Mouse (Mus musculus) left cerebral cortex, adult 2 months (tissue): ENCODE measurements around the gene Arhgef9. TPM values are rescaled to one million over a fixed set of nuclear protein-coding genes. Genes with fewer than 3 reads are reported as not detected.

Experiments used
- DNase-seq, 2 experiments: peaks; one replicate each; pipeline ENCODE4 v3.0.0; 2021 to 2022; ENCODE audit warnings: low spot score in 2 of 2, mixed read lengths in 1 of 2; ENCODE audit errors: extremely low spot score in 1 of 2
- H3K27ac ChIP-seq: fragments of 200-600 bp; 2 replicates; pipeline ENCODE4 v1.8.1; 2022
- H3K4me3 ChIP-seq: fragments of 200-600 bp; 2 replicates; pipeline ENCODE4 v1.8.1; 2022
- CTCF ChIP-seq: fragments of 200-600 bp; IDR thresholded peaks from 2 replicates; pipeline ENCODE4 v1.8.1; 2022; ENCODE audit warnings: antibody characterized with exemption, mild to moderate bottlenecking, moderate library complexity
- intact Hi-C: fragments of 180-260 bp; cut with DNase I; formaldehyde crosslinking; loops from one replicate; pipeline ENCODE4 v1.15.1; 2025
- long read RNA-seq, 2 experiments: library from polyadenylated mRNA; stranded (forward); transcript quantifications; one replicate each; pipeline ENCODE4 v2.0.0; 2021; ENCODE audit warnings: borderline mapping rate in 2 of 2
- total RNA-seq, 2 experiments: library from RNA; stranded (reverse); gene quantifications; 2 replicates each; pipeline ENCODE4 v1.2.3; 2021

The Arhgef9 gene
- total RNA-seq = 100 to 1,000 TPM; 295 to 298 TPM
- long read RNA-seq, experiment 1, full-length matches to known transcripts = 41 of 97 reads
- long read RNA-seq, experiment 1, partial matches to known transcripts = 18 of 97 reads
- long read RNA-seq, experiment 1, other reads (novel, unspliced or antisense) = 38 of 97 reads
- long read RNA-seq, experiment 2, full-length matches to known transcripts = 27 of 74 reads
- long read RNA-seq, experiment 2, partial matches to known transcripts = 15 of 74 reads
- long read RNA-seq, experiment 2, other reads (novel, unspliced or antisense) = 32 of 74 reads

- TF ChIP-seq CTCF = no peak
- peak within 1 kb of the TSS; percentile 52 for H3K4me3 ChIP-seq
- peak within 1 kb of the TSS; percentile 85 for H3K27ac ChIP-seq
- intact Hi-C loops = loop anchor here (10.0 kb wide), 1 partner anchor 172 kb away; the partner anchor contains the start of gene Spin4
- peak; percentile 8 to 28 for DNase-seq
Measured at GRCm38 (mm10) chrX:95196104-95196919, at the start of gene Arhgef9. Arhgef9 (minus strand) TSS chrX:95196856.

GRCm38 (mm10) chrX:95238896-95239295 lies 42.2 kb upstream of the Arhgef9 start:
- no peak overlapping the region for H3K27ac ChIP-seq
- no peak for TF ChIP-seq CTCF
- DNase-seq = no peak
- intact Hi-C loops = no loop called here
- no peak overlapping the region for H3K4me3 ChIP-seq

- peak overlapping the region; percentile 52 for H3K4me3 ChIP-seq
- H3K27ac ChIP-seq = peak overlapping the region; percentile 85
- no peak for DNase-seq
- no peak for TF ChIP-seq CTCF
- intact Hi-C loops = loop anchor here (10.0 kb wide), 1 partner anchor 171 kb away; the partner anchor contains the start of gene Spin4
Measured at GRCm38 (mm10) chrX:95195363-95196103, 1.1 kb downstream of the Arhgef9 start.

- peak; percentile 22 to 48 for DNase-seq
- intact Hi-C loops = loop anchor here (5.0 kb wide), 1 partner anchor 266 kb away; the partner anchor contains the start of gene Amer1
- Histone ChIP-seq H3K27ac (peak overlapping the region; percentile 60; the same call in 1 of the 2 replicates), H3K4me3 (no peak overlapping the region)
- peak; percentile 76 for TF ChIP-seq CTCF
Measured at GRCm38 (mm10) chrX:95175978-95176377, 20.7 kb downstream of the Arhgef9 start.

DNA sequence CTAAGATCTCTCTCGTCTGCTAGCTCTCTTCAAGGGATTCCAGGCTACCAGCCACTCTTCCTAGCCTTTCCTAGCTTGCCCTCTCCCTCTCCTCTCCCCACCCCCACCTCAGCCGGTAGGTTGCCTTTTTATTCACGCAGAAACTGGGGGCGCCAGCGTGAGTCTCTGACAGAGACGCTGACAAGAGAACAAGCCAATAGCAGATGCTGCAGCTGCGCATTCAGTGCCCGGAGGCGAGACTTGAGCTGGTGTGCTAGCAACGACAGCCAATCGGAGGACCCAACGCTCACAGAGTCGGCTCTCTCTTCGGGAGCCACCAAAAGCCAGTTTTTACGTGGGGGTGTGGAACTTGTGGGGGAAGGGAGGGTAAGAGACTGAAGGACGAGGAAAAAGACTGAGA lies 30.3 kb downstream of the Arhgef9 start:
- DNase-seq = peak; percentile 80 to 88
- Histone ChIP-seq H3K4me3 (peak overlapping the region; percentile 55), H3K27ac (peak overlapping the region; percentile 93)
- no peak for TF ChIP-seq CTCF
- intact Hi-C loops = loop anchor here (5.0 kb wide), 1 partner anchor 139 kb away; the partner anchor contains the start of gene Spin4

DNA sequence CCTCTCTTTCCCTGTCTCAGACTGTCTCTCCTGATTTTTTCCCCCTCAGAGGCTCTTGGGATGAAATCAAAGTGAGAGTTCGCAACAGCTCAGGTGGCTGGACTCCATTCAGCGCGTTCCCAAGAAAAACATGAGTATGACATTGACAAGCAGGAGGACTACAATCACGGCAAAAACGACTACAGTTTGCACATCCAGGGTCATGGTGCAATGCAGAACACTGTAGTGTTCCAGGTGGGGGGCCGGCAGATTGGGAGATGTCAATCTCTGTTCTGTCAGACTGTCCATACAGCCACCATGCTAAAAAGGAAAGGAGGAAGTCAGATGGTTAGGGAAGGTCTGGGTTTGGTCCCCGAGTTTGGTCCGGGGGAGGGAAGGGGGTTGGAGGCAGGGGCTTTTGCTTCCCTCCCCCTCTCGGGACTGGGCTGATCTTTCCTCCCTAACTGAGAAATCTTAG lies 31.0 kb downstream of the Arhgef9 start:
- Histone ChIP-seq H3K27ac (peak overlapping the region; percentile 93), H3K4me3 (peak overlapping the region; percentile 55)
- no peak for TF ChIP-seq CTCF
- no peak for DNase-seq
- intact Hi-C loops = loop anchor here (5.0 kb wide), 1 partner anchor 138 kb away; the partner anchor contains the start of gene Spin4

GRCm38 (mm10) chrX:95164140-95164539 lies 32.5 kb downstream of the Arhgef9 start:
- H3K4me3 ChIP-seq = peak overlapping the region; percentile 55
- TF ChIP-seq CTCF = no peak
- H3K27ac ChIP-seq = peak overlapping the region; percentile 93
- peak in 1 of 2 experiments; percentile 31 for DNase-seq
- intact Hi-C loops = loop anchor here (5.0 kb wide), 1 partner anchor 47 kb away; no protein-coding TSS in a partner anchor

DNA sequence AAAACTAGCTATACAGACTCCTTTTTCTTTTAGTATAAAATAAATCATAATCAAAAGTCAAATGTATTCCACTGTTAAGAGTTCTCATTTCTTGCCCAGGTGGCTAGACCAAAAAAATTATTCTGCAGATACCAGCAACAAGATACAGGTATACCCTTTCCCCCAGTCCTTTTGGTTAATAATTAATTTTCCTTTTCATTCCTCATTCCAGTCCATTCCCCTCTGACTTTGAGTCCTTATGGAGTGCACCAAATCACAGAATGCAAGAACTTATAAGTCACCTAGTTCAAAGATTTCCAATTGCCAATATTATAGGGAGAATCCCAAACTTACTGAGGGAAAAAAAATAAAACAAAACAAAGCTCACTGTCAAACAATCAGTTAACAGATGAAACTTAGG lies 33.2 kb downstream of the Arhgef9 start:
- H3K4me3 ChIP-seq = peak overlapping the region; percentile 55
- no peak for TF ChIP-seq CTCF
- intact Hi-C loops = loop anchor here (5.0 kb wide), 1 partner anchor 46 kb away; no protein-coding TSS in a partner anchor
- no peak for DNase-seq
- peak overlapping the region; percentile 93 for H3K27ac ChIP-seq

- Histone ChIP-seq H3K4me3 (no peak overlapping the region), H3K27ac (peak overlapping the region; percentile 41)
- DNase-seq = peak in 1 of 2 experiments; percentile 13
- TF ChIP-seq CTCF = no peak
- intact Hi-C loops = no loop called here
Measured at GRCm38 (mm10) chrX:95156833-95157386, 39.7 kb downstream of the Arhgef9 start.

GRCm38 (mm10) chrX:95138636-95139035 lies 58.0 kb downstream of the Arhgef9 start:
- TF ChIP-seq CTCF = no peak
- DNase-seq = no peak
- H3K27ac ChIP-seq = no peak overlapping the region

GRCm38 (mm10) chrX:95133502-95133901 lies 63.2 kb downstream of the Arhgef9 start:
- DNase-seq = no peak
- H3K27ac ChIP-seq = no peak overlapping the region
- intact Hi-C loops = no loop called here
- no peak for TF ChIP-seq CTCF
- H3K4me3 ChIP-seq = no peak overlapping the region

More at GRCm38 (mm10) chrX:95138636-95139035, 58.0 kb downstream of the Arhgef9 start:
- intact Hi-C loops = no loop called here
- no peak overlapping the region for H3K4me3 ChIP-seq
